Mouse (Mus musculus) ES-E14 (cell line): ENCODE data around the gene Tor2a.

Source experiments
- MAFK ChIP-seq: IDR thresholded peaks from 2 replicates; pipeline ENCODE4 v1.6.1; 2014; ENCODE audit warnings: mild to moderate bottlenecking, low read depth, low read length, inconsistent platforms; ENCODE audit not compliant: insufficient read depth
- ZC3H11A ChIP-seq: IDR thresholded peaks from 2 replicates; pipeline ENCODE4 v1.6.1; 2012; ENCODE audit warnings: low read depth, mild to moderate bottlenecking, inconsistent platforms, low read length, borderline replicate concordance
- ZNF384 ChIP-seq: IDR thresholded peaks from 2 replicates; pipeline ENCODE4 v1.6.1; 2012; ENCODE audit warnings: low read depth, low read length, inconsistent platforms

- TF ChIP-seq MAFK (no peak), ZC3H11A (no peak), ZNF384 (no peak)
Measured at GRCm38 (mm10) chr2:32734933-32735332, 22.1 kb upstream of the Tor2a start.
